ENCODE assay signal across 8 mouse cellular contexts in genomic region chr2:85048168-85048751, GRCm38 (mm10). TPM values are rescaled to one million over a fixed set of nuclear protein-coding genes. Genes with fewer than 3 reads are reported as not detected.
DNase-seq lines count a peak whose midpoint lies in the region; ATAC-seq and TF ChIP-seq lines count a peak whose summit lies in the region.

No protein-coding gene starts in this region.

- peak overlapping the region; percentile 89 for H3K27ac ChIP-seq in hindbrain, postnatal 0 days

- peak overlapping the region; percentile 55 for H3K4me3 ChIP-seq in hindbrain, postnatal 0 days (ENCODE audit: low read length)

- no peaks in the 10 kb centered on the region for H3K27me3 ChIP-seq in hindbrain, postnatal 0 days (ENCODE audit: insufficient read depth, low read length)

- H3K9ac ChIP-seq in hindbrain, postnatal 0 days (replicated peaks; ENCODE audit: low read length), result peak overlapping the region; percentile 75

- peak; percentile 76 for ATAC-seq in hindbrain, postnatal 0 days
- ATAC-seq in megakaryocyte, adult 5-6 weeks (ENCODE audit: poor library complexity, severe bottlenecking), result peak; percentile 24

- TF ChIP-seq CTCF in hindbrain, postnatal 0 days (IDR thresholded peaks at IDR 0.05; ENCODE audit: low read depth), result no peak

- peaks cover 26% of the 10 kb centered on the region for H3K4me1 ChIP-seq in hindbrain, postnatal 0 days (ENCODE audit: insufficient read depth, low read length)

- H3K36me3 ChIP-seq in hindbrain, postnatal 0 days (ENCODE audit: insufficient read depth, low read length), result peaks cover 45% of the 10 kb centered on the region

- no peaks in the 10 kb centered on the region for H3K9me3 ChIP-seq in hindbrain, postnatal 0 days (ENCODE audit: low read length)

- DNase-seq in ZHBTc4 (ENCODE audit: low read depth, low spot score), result peak; percentile 53
- DNase-seq in cerebellum, postnatal 4 days (ENCODE audit: low spot score in 2 of 2), result peak; percentile 49 to 70
- peak; percentile 73 for DNase-seq in gastrocnemius, postnatal 10 days
- DNase-seq in hindbrain, postnatal 0 days (ENCODE audit: low spot score), result peak; percentile 79
- peak; percentile 62 to 90 for DNase-seq in left cerebral cortex, postnatal 10 days (ENCODE audit: extremely low spot score in 1 of 2, low spot score in 2 of 2)
- peak; percentile 72 to 73 for DNase-seq in right cerebral cortex, adult 2 months (ENCODE audit: low spot score in 2 of 2)
- DNase-seq in urinary bladder, postnatal 25 days (ENCODE audit: low spot score), result peak; percentile 61

- peak overlapping the region; percentile 83 for H3K4me2 ChIP-seq in hindbrain, postnatal 0 days (ENCODE audit: low read depth, low read length)

- intact Hi-C loops in left cerebral cortex, postnatal 10 days (cut with DNase I), result loop anchor here (10.0 kb wide), 1 partner anchor 313 kb away; the partner anchor contains the start of gene Ypel4

- WGBS in hindbrain, postnatal 0 days, result under 1% methylated on average over 26 of the region's 44 CpGs

RNA-seq across cellular contexts. Expression of gene Tnks1bp1, which starts 0.4 kb away (rescaled TPM):
- total RNA-seq in gastrocnemius, postnatal 10 days (2021), result 10 to 100 TPM; 52.1 to 69.1 TPM
- total RNA-seq in hindbrain, postnatal 0 days (2014; rRNA removed), result 70.0 and 113 TPM in 2 replicates
- polyA plus RNA-seq in hindbrain, postnatal 0 days (2015; fragmentation: Nextera tagmentation; extraction: Ambion mirVana), result 17.4 and 19.3 TPM in 2 replicates
- total RNA-seq in left cerebral cortex, postnatal 10 days (2021), result 10 to 100 TPM; 77.8 to 88.7 TPM
- 1.5 and 1.9 TPM in 2 replicates for total RNA-seq in megakaryocyte, adult 5-6 weeks (2015)
- total RNA-seq in megakaryocyte, adult 5-6 weeks (2017), result 4.8 and 5.6 TPM in 2 replicates

RNA-seq across cellular contexts. Expression of gene P2rx3, which starts 11.0 kb away (rescaled TPM):
- total RNA-seq in gastrocnemius, postnatal 10 days (2021), result under 1 TPM; 0.88 to 0.92 TPM
- 1.1 and 1.7 TPM in 2 replicates for total RNA-seq in hindbrain, postnatal 0 days (2014; rRNA removed)
- 2.6 and 3.3 TPM in 2 replicates for polyA plus RNA-seq in hindbrain, postnatal 0 days (2015; fragmentation: Nextera tagmentation; extraction: Ambion mirVana)
- total RNA-seq in left cerebral cortex, postnatal 10 days (2021), result 1 to 10 TPM; 1.9 to 2.2 TPM
- 0.11 and 0.16 TPM in 2 replicates for total RNA-seq in megakaryocyte, adult 5-6 weeks (2015)
- total RNA-seq in megakaryocyte, adult 5-6 weeks (2017), result not detected in 2 replicates

RNA-seq across cellular contexts. Expression of gene Ssrp1, which starts 11.2 kb away (rescaled TPM):
- 10 to 100 TPM; 50.9 to 66.6 TPM for total RNA-seq in gastrocnemius, postnatal 10 days (2021)
- total RNA-seq in hindbrain, postnatal 0 days (2014; rRNA removed), result 178 and 196 TPM in 2 replicates
- 141 and 142 TPM in 2 replicates for polyA plus RNA-seq in hindbrain, postnatal 0 days (2015; fragmentation: Nextera tagmentation; extraction: Ambion mirVana)
- 100 to 1,000 TPM; 101 to 105 TPM for total RNA-seq in left cerebral cortex, postnatal 10 days (2021)
- total RNA-seq in megakaryocyte, adult 5-6 weeks (2015), result 66.9 and 83.2 TPM in 2 replicates
- 222 and 227 TPM in 2 replicates for total RNA-seq in megakaryocyte, adult 5-6 weeks (2017)

Comparison
In these comparisons a context has a peak if more than half of its experiments do, and no peak if none do; other contexts are left out.
1. Peak in every context shown above with its lines: DNase-seq, ATAC-seq, H3K4me3 ChIP-seq and H3K27ac ChIP-seq.
2. RNA of gene Tnks1bp1, which starts 0.4 kb away (total RNA-seq): 77.8 to 88.7 TPM in left cerebral cortex, postnatal 10 days, 70.0 to 113 TPM in hindbrain, postnatal 0 days and 52.1 to 69.1 TPM in gastrocnemius, postnatal 10 days; 1.5 to 5.6 TPM in megakaryocyte, adult 5-6 weeks; every median in the first group is over 4 times any median in the second.